Mouse (Mus musculus): ENCODE results near the gene Copb1. TPM values are rescaled to one million over a fixed set of nuclear protein-coding genes. Genes with fewer than 3 reads are reported as not detected.
A peak's percentile ranks its signal among the peaks of the same experiment; 100 is the strongest.

The Copb1 gene
- total RNA-seq (2014; fragmentation: Nextera tagmentation) (69.9 and 92.9 TPM in 2 replicates), total RNA-seq (2017) (69.6 and 89.7 TPM in 2 replicates)

DNA sequence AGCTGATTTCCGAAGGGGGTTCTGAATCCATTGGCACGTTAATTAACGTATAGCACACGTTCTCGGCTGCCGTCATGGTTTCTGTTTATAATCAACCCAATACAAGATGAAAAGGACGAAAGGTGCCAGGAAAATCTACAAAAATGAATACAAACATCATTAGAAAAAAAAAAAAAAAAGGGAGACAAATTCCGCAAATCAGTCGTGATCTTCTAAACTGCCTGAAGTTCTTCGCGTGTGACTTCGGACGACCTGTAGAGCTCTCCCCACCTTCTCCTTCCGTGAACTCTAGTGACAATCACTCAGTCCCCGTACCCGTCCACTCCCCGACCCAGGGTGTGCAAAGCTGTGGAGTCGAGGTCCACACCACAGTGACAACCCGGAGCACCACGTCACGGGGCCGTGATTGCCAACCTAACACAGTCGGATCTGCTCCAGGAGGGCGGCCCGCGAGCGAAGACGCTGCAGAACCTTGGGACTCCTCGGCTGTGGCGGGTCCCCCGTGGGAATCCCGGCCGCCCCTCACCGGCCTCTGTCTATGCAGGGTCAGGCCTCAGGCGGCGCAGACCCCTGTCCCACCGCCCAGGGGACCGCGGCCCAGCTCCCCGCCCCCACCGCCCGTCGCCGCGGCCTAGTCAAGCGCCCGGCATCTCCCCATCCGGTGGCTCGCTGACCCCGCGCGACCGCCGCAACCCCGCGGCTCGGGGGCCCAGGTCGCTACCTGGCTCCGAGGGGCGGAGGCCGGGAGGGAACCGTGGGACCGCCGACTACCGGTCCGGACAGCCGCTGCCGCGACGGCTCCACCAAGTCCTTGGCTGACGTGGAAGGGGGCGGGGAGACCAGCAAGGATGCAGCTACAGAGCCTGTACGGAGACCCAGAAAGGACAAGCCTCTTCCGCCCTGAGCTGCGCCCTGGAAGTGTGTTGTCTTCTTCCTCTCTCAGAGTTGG, at the start of gene Copb1:
Gene Copb1 (minus strand): TSS at position 827 of the 949 bp plus-strand sequence.
- ATAC-seq (replicated peaks; ENCODE audit: low FRiP score, low TSS enrichment, poor library complexity, severe bottlenecking): peak; percentile 98

DNA sequence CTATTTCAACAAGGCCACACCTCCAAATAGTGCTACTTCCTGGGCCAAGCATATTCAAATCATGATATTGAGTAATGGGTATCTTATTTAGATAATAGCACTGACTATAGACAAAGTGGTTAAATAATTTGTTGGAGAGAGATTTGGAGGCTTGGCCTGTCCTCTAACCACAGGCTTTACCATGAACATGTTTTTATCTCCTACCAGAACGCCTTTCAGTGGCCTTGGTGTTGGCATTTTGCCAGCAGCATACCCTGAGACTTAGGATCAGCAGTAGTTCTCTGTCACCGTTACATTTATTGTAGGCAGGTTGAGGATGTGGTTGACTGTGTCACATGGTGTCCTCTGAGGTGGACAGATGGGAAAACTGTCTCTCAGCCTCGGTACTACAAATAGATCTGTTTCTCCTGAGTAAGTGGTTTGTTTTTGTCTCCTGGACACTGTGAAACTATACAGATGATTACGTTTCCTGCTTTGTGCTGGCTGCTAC, 46.8 kb upstream of the Copb1 start:
- ATAC-seq (replicated peaks; ENCODE audit: low FRiP score, low TSS enrichment, poor library complexity, severe bottlenecking): peak; percentile 92

DNA sequence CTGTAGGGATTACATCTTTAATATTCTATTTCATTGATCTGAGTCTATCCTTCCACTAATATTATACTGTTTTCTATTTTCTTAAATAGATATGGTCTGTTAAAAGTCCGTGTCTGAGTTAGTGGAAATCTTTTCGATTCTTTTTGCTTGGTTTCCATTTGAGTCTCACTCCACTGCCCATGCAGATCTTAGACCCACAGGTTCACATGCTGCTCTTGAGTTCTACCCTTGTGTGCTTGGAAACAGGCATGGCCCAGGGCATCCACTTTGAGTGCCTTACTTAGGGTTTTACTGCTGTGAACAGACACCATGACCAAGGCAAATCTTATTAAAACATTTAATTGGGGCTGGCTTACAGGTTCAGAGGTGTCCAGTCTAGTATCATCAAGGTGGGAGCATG, 46.3 kb upstream of the Copb1 start:
- ATAC-seq (replicated peaks; ENCODE audit: low FRiP score, low TSS enrichment, poor library complexity, severe bottlenecking): no peak

DNA sequence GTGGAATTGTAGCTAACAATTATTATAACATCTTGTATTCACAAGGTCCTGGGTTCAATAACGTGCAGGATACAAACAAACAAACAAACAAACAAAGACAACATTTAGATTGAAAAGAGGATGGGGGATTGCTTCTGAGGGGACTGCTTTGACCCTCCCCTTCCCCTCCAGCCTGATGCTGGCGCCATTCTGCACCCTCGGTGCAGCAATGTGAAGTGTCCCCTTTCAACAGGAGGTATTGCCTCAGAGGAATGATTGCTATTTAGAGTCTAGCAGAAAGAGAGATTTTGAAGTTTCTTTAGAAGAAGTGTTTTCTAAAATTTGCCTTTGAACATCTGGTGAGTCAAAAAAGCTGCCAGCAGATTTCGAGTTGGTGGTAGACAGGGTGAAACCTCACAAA, 44.7 kb upstream of the Copb1 start:
- no peak for ATAC-seq (replicated peaks; ENCODE audit: low FRiP score, low TSS enrichment, poor library complexity, severe bottlenecking)

DNA sequence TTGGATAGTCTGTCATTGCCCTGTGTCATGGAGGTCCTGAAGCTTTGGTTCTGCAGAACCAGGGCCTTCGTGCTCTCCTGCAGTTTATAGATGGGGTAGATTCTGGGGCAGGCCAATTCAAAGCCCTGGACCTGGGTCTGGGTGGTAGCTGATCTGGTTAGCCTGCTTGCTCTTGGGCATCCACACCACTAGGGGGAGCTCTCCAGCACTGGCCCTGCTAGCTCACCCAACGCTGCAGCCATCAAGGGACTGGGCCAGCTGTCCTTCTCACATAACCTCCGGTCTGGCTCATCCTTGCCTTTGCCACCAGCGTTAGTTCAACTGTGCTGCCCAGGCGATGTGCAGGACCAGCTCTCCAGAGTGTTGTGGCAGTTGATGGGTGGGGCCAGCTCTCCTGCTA, 40.2 kb upstream of the Copb1 start:
- no peak for ATAC-seq (replicated peaks; ENCODE audit: low FRiP score, low TSS enrichment, poor library complexity, severe bottlenecking)

DNA sequence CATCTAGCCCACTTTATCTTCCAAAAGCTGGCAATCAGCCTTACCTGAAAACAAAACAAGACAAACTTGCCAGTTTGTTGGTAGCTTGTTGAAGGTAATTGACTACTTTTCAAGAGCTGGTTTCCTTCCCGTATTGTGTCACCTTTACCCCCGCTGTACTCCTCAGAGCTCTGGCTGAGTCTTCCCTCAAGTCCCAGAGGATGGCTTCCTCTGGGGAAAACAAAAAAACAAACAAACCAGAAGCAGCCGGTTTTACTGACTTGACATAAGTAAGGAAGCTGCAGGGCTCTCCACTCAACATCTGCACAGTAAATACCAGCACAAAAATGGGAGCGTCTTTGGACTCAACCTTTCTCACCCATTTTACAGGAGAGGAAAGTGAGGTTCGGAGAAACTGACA, 39.4 kb upstream of the Copb1 start:
- no peak for ATAC-seq (replicated peaks; ENCODE audit: low FRiP score, low TSS enrichment, poor library complexity, severe bottlenecking)

DNA sequence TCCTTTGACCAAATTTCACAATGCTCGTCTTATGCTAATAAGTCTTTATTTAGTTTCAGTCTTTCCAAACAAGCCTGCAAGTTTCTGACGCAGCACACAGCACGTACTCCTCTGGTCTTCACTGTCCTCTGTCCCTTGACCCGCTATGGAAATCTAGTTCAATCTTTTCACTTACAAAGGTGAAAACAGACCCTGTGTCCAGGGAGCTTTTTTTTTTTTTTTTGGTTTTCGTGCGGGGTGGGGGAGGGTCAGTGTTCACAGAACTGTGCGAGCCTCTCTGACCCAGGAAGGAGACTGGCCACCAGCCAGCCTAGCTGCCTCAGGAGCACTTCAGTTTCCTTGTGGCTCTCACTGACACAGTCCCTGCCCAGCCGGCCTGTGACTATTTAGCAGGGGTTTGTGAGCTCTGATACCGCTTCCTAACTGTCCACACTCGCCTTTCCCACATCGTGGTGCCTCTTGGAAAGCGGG, 38.0 kb upstream of the Copb1 start:
- ATAC-seq (replicated peaks; ENCODE audit: low FRiP score, low TSS enrichment, poor library complexity, severe bottlenecking): peak; percentile 76

DNA sequence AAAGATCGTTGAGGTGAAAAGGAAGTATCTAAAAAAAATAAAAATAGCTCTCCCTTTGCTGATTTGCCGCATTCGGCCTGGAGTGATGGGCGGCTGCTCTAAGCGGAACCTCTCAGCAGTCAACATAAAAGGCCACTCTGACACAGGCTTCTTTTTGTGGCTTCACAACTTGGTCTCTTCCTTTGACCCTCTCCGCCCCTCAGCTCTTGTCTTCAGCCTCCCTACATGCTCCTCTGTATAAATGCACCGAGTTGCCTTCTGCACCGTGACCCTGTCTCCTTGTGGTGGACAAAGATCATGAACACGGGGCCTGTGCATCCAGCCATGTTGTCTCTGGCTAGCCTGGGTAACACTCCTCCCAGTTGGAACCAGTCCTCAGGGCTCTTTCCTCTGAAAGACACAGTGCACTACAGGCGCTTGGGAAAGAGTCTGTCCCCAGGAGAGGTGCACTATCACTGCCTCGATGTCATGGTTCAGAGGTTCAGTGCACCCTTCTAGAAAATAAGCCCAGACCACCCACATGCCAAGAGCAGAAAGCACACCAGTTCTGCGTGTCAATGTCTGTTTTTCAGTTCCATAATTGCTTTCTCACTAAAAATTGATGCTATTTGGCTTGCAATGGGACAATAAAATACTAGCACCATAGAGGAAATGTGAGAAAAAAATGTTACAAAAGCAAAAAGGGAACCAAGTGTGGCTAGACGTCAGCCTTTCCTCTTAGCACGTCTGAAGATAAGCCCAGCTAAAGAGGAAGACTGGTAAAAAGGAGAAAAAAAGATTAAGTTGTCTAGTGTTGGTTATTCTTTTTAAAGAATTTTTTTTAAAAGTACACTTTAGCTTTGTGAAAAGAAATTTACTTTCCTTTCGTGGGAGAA, 37.2 kb upstream of the Copb1 start:
- ATAC-seq (replicated peaks; ENCODE audit: low FRiP score, low TSS enrichment, poor library complexity, severe bottlenecking): peak; percentile 62

DNA sequence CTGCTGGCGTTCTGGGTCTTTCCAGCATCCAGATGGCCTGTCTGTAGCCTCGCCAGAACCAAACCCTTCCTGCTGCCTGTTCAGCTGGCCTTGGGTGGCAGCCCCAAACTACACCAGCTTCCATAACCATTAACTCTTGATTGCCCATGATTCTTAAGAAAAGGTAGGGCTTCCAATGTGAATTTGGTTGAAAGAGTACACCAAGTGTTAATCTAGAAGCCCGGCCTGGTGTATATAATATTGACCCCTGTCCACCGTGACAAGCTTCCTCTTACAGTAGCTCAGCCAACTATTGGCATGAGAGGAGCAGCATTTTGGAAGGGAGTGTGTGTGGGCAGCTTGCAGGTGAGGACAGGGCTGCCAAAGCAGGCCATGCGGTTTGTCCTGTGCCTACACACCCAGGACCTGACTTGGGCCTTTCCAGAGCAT, 35.6 kb upstream of the Copb1 start:
- no peak for ATAC-seq (replicated peaks; ENCODE audit: low FRiP score, low TSS enrichment, poor library complexity, severe bottlenecking)

DNA sequence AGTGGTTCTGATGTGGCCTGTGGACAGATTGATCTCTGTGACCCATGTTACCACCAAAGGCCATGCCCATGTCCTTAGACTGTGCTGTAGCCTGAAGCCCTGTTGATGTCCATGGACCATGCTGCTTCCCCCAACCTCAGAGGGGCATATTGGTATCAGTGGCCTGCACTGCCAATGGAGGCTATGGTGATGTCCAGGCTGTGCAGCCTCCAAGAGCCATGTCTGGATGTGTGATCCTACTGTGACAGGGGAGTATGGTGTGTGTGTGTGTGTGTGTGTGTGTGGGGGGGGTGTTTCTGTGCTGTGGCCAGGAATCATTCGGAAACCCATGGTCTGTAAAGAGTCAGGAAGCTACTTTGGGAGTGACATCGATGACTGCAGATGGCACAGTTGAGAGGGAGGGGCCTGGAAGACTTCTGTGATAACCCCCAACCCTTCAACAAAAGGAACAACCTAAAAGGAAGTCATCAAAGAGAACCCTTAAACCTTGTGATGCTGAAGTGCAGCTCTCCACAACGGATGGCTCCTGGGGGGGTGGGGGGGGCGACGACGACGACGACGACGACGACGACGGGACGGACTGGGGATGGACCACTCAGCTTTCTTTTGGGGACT, 29.9 kb upstream of the Copb1 start:
- ATAC-seq (replicated peaks; ENCODE audit: low FRiP score, low TSS enrichment, poor library complexity, severe bottlenecking): no peak

DNA sequence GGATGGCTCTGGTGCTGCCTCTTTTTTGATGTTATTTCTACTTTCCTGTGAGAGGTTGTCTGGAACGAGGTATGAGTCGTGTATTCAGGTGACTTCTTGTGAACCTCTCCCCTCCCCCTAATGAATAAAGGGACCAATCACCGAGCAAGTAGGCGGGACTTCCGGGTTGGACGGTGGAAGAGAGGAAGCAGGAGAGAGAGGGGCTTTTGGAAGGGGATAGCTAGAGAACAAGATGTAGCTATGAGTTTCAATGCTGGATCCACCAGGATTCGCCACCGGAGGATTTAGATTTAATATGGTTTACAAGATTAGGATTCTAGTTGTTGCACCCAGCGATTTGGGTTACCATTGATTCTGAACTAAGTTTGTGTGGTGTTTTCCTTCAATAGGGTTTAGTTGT, 28.5 kb upstream of the Copb1 start:
- no peak for ATAC-seq (replicated peaks; ENCODE audit: low FRiP score, low TSS enrichment, poor library complexity, severe bottlenecking)

DNA sequence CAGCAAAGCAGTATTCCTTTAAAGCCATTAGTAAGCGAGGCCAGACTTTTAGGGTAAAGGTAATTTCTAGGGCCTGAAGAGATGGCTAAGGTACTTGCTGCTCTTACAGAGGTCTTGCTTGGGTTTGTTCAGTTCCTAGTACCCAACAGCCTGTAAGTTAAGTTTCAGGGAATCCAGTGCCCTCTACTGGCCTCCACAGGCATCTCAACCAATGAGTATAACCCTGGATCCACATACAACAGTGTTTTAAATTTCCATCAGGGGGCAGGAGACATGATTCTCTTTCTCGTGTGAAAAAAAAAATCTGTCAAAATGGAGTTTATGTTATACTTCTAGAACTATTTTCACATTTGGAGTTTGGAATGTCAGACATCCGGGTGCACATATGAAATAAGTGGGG, 27.2 kb upstream of the Copb1 start:
- peak; percentile 96 for ATAC-seq (replicated peaks; ENCODE audit: low FRiP score, low TSS enrichment, poor library complexity, severe bottlenecking)

DNA sequence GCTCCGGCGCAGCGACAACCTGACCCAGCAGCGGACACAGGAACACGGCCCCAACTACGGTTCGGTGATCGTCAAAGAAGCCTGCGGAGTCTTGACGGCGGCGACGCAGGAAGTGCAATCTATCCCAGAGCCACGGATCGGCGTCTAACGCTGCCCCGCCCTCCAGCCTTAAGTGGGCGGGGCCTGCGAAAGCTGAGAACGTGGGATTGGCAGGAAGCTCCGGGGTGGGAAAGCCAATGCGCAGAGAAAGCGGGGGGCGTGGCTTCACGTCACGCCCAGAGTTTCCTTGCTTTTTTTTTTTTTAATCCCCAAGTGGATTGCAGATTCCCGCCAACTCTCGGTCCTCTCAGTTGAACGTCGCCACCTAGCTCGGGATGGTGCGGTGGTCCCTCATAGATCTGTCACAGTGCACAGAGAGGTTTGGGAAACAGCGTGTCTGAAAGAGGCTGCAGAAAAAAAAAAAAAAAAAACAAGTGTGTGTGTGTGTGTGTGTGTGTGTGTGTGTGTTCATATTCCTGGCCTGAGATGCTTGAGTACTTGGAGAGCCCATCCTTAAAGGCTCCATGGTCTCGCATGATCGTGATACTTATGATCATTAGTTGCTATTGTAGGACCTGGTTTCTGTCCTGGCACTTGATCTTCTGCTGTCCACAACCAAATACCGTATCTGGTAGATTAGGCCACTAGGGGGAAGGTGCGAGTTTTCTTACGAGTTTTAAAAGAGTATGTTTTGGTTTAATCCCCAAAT, 21.7 kb upstream of the Copb1 start, which contains the start of gene Psma1:
Gene Psma1 (minus strand): TSS at position 114 of the 748 bp plus-strand sequence.
- ATAC-seq (replicated peaks; ENCODE audit: low FRiP score, low TSS enrichment, poor library complexity, severe bottlenecking): peak; percentile 95

DNA sequence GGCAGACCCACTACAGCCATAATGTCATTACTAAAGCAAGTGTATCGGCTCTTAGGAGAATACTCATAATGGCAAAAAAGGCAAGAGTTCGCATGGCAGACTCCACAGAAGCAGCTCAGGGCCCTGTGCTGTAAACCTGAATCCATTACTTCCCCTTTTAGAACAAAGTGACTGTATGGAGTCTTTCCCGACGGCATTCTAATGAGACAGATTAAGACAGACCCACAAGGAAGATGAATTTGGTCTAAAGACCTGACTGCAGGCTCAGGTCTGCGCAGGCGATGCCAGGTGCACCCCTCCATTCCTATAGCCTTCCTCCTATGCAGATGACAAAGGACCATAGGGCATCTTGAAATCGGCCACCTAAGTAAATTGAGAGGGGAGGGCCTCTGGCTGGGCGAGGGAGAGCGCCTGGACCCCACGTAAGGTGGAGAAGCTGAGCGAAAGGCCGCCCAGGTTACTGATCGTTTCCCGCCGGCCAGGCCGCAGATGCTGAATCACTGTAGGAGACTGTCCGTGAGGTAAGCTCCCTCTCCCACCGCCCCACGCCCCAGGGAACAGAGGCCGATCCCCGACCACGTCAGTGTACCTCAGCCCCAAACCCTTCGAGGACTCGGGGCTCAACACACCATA, 21.0 kb upstream of the Copb1 start:
- peak; percentile 82 for ATAC-seq (replicated peaks; ENCODE audit: low FRiP score, low TSS enrichment, poor library complexity, severe bottlenecking)

DNA sequence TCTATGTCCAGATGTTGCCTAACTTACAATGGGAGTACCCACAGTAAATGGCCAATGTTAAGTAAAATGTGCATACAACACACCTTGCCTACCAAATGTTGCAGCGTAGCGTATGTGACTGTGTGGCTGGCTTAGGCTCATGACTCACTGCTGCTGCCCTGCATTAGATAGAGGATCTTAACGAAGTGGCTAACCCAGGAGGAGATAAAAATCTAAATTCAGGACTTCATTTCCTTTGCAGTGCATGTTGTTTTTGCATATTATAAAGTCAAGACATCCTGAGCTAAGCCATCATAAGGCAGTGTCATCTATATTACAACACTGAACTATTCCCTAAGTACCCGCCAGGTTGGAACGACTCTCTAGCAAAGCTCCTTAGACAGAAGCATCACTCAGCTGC, 13.9 kb upstream of the Copb1 start:
- no peak for ATAC-seq (replicated peaks; ENCODE audit: low FRiP score, low TSS enrichment, poor library complexity, severe bottlenecking)

DNA sequence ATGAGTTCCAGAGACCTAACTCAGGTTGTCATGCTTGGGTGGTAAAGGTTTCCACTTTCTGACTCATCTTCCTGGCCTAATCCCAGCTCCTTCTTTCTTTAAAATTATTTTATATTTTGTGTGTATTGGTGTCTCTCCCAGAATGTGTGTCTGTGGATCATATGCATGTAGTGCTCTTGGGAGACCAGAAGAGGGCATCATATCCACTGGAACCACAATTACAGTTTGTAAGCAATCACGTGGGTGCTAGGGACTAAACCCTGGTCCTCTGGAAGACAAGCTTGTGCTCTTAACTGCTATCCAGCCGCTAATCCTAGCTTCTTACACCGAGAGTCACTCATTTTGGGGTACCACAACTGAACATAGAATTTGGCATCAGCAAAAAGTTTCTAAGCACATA, 2.8 kb downstream of the Copb1 start:
- ATAC-seq (replicated peaks; ENCODE audit: low FRiP score, low TSS enrichment, poor library complexity, severe bottlenecking): no peak

DNA sequence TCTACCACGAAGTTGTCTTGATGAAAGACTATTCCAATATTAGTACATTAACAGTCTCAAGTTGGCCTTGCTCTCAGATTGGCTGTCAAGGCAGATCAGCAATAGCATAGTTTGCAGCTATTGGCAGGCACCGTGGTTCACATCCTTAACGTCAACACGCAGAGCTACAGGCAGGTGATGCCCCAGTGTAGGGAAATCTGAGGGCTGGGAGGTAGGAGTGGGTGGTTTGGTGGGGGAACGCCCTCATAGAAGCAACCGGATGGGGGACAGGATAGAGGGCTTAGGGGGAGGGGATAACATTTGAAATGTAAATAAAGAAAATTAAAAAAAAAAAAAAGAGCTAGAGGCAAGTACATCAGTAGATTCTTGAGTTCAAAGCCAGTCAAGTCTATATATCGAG, 20.5 kb downstream of the Copb1 start:
- no peak for ATAC-seq (replicated peaks; ENCODE audit: low FRiP score, low TSS enrichment, poor library complexity, severe bottlenecking)

DNA sequence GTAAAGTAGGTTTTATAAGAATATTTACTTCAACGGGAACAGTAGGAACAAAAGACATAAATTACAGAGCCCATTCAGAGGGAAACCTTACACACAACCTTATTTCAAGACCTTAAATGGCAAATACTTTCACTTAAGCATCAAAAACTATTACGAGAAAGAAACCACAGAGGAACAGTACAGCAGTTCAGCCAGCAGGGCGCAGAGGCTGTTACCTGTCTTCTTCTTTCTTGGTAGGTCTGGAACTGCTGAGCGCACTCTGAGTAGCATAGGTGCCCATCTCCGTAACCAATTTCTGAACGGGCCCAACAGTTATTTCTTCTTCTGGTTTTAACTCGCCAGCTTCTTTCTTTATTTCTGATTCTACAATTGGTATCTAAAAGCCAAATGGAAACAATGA, 21.5 kb downstream of the Copb1 start:
- ATAC-seq (replicated peaks; ENCODE audit: low FRiP score, low TSS enrichment, poor library complexity, severe bottlenecking): peak; percentile 59; the same call in 1 of the 2 replicates
